Mouse (Mus musculus) retina, postnatal 1 day (tissue): Measurements from ENCODE around the gene Gm8281.
"Not testable (repeated sequence)": the region's sequence is repeated elsewhere in the genome, so short reads cannot be mapped to it uniquely, and the experiment has no call there.

Experiments
- DNase-seq: peaks from one replicate; pipeline ENCODE4 v3.0.0-alpha.2; 2012

Gene Gm8281

DNA sequence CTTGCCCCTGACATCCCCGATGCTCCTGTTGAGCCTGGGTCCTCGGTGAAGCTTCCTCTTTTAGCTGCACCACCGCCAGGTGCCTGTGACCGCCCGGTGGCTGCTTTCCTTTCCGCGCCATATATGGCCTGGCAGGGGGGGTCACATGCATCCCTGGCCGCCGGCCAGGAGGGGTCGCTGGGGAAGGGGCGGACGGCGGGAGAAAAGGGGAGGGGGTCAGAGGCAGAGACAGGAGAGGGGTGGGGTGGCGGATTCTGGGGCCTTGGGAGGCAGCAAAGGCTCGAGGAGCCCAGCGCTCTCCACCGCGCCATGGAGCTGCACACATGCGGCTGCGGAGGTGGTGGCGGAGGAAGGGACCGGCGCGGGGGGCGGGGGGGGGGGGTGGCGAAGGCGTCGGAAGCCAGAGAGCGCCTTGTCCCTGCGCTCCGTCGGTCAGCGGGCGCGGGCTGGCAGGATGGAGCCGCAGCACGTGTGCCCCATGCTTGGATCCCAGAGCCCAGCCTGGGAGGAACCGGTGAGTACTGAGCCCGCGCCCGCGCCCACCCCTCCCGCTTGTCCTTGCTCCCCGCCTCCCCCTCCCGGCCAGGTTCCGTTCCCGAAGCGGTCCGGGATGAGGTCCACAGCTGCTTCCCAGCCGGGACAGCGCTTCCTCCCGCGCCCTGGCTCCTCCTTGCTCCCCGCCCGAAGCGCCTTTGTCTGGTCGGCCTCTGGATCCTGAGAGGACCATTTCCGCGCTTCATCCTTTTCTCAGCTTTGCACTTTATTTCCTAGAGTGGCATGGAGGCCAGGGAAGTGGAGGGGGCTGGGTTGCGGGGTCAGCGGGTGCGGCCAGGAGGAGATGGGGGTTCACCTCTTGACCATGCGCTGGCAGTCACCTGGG, at the start of gene Gm8281:
Gene Gm8281 (plus strand): TSS at position 430 of the 880 bp plus-strand sequence.
- DNase-seq, result peak; percentile 43

DNA sequence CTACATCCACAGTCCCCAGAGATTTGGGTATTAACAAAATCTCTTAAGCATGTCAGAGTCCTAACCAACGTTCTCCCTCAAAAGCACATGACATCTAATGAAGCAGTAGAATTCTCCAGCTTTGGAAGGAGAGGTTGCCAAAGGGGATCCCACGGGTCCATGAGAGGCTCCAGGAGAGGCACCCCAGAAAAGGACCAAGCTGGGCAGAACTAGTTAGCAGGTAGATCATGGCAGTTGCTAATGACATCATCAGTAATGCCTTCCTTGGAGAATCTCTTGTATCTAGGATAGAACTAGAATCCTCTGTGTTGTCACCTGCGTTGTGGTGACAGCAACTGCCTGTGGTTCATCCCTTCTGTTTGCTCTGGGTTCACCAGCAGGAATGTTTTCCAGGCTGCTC, 20.5 kb upstream of the Gm8281 start, which contains the start of gene 4930555G01Rik:
Gene 4930555G01Rik (plus strand): TSS at position 301 of the 400 bp plus-strand sequence.
- not testable (repeated sequence) for DNase-seq

DNA sequence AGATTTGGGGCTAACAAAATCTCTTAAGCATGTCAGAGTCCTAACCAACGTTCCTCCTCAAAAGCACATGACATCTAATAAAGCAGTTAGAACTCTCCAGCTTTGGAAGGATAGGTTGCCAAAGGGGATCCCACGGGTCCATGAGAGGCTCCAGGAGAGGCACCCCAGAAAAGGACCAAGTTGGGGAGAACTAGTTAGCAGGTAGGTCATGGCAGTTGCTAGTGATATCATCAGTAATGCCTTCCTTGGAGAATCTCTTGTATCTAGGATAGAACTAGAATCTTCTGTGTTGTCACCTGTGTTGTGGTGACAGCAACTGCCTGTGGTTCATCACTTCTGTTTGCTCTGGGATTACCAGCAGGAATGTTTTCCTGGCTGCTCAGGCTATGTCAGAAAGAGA, 60.4 kb downstream of the Gm8281 start, which contains the start of gene Gm8279:
Gene Gm8279 (plus strand): TSS at position 301 of the 400 bp plus-strand sequence.
- not testable (repeated sequence) for DNase-seq
